Mouse (Mus musculus) cortical plate, adult 2 months (tissue): ENCODE measurements at regions not wholly inside any gene's neighbourhood (a gene's known extent, or its start where the extent isn't known, plus 50 kb on each side); places are given as distances from the start of the nearest gene placed in this dataset.

Source experiments
- H3K27ac ChIP-seq: fragments of 200-500 bp; 2 replicates; pipeline ENCODE4 v1.5.1; 2012; ENCODE audit warnings: low read length, control low read depth, inconsistent platforms; ENCODE audit not compliant: insufficient read depth
- H3K4me1 ChIP-seq: fragments of 200-500 bp; 2 replicates; pipeline ENCODE4 v1.6.1; 2011; ENCODE audit warnings: low read length; ENCODE audit not compliant: control insufficient read depth, insufficient read depth
- H3K4me3 ChIP-seq: fragments of 200-500 bp; 2 replicates; pipeline ENCODE4 v1.5.1; 2011; ENCODE audit warnings: mild to moderate bottlenecking, low read length, control low read depth; ENCODE audit not compliant: insufficient read depth
- CTCF ChIP-seq: fragments of 200-500 bp; IDR thresholded peaks from 2 replicates; pipeline ENCODE4 v1.5.1; 2011; ENCODE audit warnings: mild to moderate bottlenecking, control low read depth, low read length; ENCODE audit not compliant: insufficient read depth; ENCODE audit errors: extremely low read depth
- POLR2A ChIP-seq: fragments of 200-500 bp; IDR thresholded peaks from 2 replicates; pipeline ENCODE4 v1.6.1; 2011; ENCODE audit warnings: mild to moderate bottlenecking, low read length, control low read depth; ENCODE audit not compliant: insufficient read depth; ENCODE audit errors: extremely low read depth

- no peak overlapping the region for H3K4me3 ChIP-seq
- TF ChIP-seq CTCF (no peak), POLR2A (no peak)
- no peaks in the 10 kb centered on the region for H3K4me1 ChIP-seq
- H3K27ac ChIP-seq: no peak overlapping the region
Observed at GRCm38 (mm10) chr9:92728864-92729263, 186.8 kb downstream of the Plod2 start.

- peak overlapping the region; percentile 85; the same call in 1 of the 2 replicates for H3K27ac ChIP-seq
- H3K4me1 ChIP-seq: no peaks in the 10 kb centered on the region
- no peak overlapping the region for H3K4me3 ChIP-seq
- no peak for TF ChIP-seq POLR2A
- no peak for TF ChIP-seq CTCF
Observed at GRCm38 (mm10) chr9:92731396-92731795, 189.4 kb downstream of the Plod2 start.

GRCm38 (mm10) chr9:92767532-92767931 lies 225.5 kb downstream of the Plod2 start:
- no peak overlapping the region for H3K4me3 ChIP-seq
- H3K27ac ChIP-seq: peak overlapping the region; percentile 3; the same call in 1 of the 2 replicates
- TF ChIP-seq POLR2A (no peak), CTCF (no peak)
- peaks cover 2% of the 10 kb centered on the region; the same call in 1 of the 2 replicates for H3K4me1 ChIP-seq

- H3K4me1 ChIP-seq: peaks cover 2% of the 10 kb centered on the region; the same call in 1 of the 2 replicates
- no peak overlapping the region for H3K4me3 ChIP-seq
- no peak for TF ChIP-seq POLR2A
- TF ChIP-seq CTCF: no peak
- H3K27ac ChIP-seq: peak overlapping the region; percentile 71; the same call in 1 of the 2 replicates
Observed at GRCm38 (mm10) chr9:92768432-92768831, 226.4 kb downstream of the Plod2 start.

GRCm38 (mm10) chr9:92769528-92769927 lies 227.5 kb downstream of the Plod2 start:
- TF ChIP-seq CTCF: peak; percentile 61
- TF ChIP-seq POLR2A: no peak
- no peak overlapping the region for H3K27ac ChIP-seq
- H3K4me1 ChIP-seq: peaks cover 2% of the 10 kb centered on the region; the same call in 1 of the 2 replicates
- no peak overlapping the region for H3K4me3 ChIP-seq

- no peak for TF ChIP-seq CTCF
- H3K4me1 ChIP-seq: peaks cover 2% of the 10 kb centered on the region; the same call in 1 of the 2 replicates
- no peak overlapping the region for H3K27ac ChIP-seq
- H3K4me3 ChIP-seq: no peak overlapping the region
Observed at GRCm38 (mm10) chr9:92771002-92771401, 229.0 kb downstream of the Plod2 start.

GRCm38 (mm10) chr9:92771716-92772115 lies 229.7 kb downstream of the Plod2 start:
- Histone ChIP-seq H3K27ac (no peak overlapping the region), H3K4me3 (no peak overlapping the region), H3K4me1 (peaks cover 2% of the 10 kb centered on the region; the same call in 1 of the 2 replicates)
- no peak for TF ChIP-seq CTCF
- TF ChIP-seq POLR2A: no peak

GRCm38 (mm10) chr9:92782922-92783454 lies 241.0 kb downstream of the Plod2 start:
- Histone ChIP-seq H3K4me1 (no peaks in the 10 kb centered on the region), H3K4me3 (no peak overlapping the region), H3K27ac (no peak overlapping the region)
- TF ChIP-seq POLR2A (no peak), CTCF (no peak)

- Histone ChIP-seq H3K27ac (no peak overlapping the region), H3K4me1 (no peaks in the 10 kb centered on the region), H3K4me3 (no peak overlapping the region)
- no peak for TF ChIP-seq POLR2A
- TF ChIP-seq CTCF: no peak
Observed at GRCm38 (mm10) chr9:92799695-92800094, 257.7 kb downstream of the Plod2 start.

GRCm38 (mm10) chr9:92809469-92809868 lies 267.4 kb downstream of the Plod2 start:
- Histone ChIP-seq H3K4me1 (no peaks in the 10 kb centered on the region), H3K27ac (no peak overlapping the region), H3K4me3 (no peak overlapping the region)
- TF ChIP-seq CTCF: no peak
- no peak for TF ChIP-seq POLR2A
